Mouse (Mus musculus): ENCODE data around the gene Ralgps2. TPM values are rescaled to one million over a fixed set of nuclear protein-coding genes. Genes with fewer than 3 reads are reported as not detected.

Ralgps2 gene
- polyA plus RNA-seq, 1 experiment from 2014 or later, result 55.2 TPM

DNA sequence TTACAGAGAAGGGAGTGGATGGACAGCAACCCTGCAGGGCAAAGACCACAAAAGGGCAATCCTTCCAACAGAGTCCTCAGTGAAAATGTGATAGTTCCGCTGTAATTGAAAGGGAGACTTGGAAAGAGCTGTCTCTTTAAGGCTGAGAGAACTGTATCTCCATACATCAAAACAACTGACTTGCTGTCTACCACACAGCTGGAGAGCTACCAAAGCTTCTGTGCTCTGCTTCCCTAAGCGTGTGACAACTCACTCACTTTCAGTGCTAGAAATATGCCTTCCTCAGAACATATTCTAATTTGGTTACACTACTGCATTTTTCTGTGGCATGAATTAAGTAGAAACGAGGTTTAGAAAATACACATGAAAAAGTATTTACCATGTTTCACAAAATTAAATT is 75.2 kb downstream of the Ralgps2 start:
- no peak for DNase-seq (ENCODE audit: low spot score)
- H3K27ac ChIP-seq, result 0 out of 2 replicates have a peak overlapping the region, but pooled peaks have one; percentile 16
- 64% methylated on average over 3 of the region's 3 CpGs for WGBS
- H3K4me1 ChIP-seq, result peaks cover 21% of the 10 kb centered on the region
- no peaks in the 10 kb centered on the region for H3K9me3 ChIP-seq
- H3K27me3 ChIP-seq (ENCODE audit: insufficient read depth, poor library complexity, severe bottlenecking), result no peaks in the 10 kb centered on the region
- H3K36me3 ChIP-seq, result no peaks in the 10 kb centered on the region
- no peak overlapping the region for H3K4me3 ChIP-seq

DNA sequence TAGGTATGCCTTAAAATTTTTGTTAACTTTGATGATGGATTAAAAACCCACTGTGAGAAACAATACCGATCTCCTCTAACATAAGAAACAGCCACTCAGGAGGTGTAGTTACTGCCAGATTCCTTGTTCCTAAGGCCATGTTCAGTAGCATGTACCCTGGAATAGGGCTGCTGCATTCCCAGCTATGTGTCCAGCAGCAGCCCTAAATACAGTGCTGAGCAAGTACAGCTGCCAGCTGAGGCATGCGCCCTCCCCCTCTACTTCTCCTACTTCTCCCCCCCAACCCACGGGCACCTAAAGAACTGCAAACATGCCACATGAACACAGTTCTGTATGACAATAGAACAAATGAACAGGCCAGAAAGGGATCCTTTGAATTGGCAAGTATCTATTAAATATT is 75.7 kb downstream of the Ralgps2 start:
- Histone ChIP-seq H3K9me3 (no peaks in the 10 kb centered on the region), H3K27ac (no peak overlapping the region), H3K27me3 (ENCODE audit: insufficient read depth, poor library complexity, severe bottlenecking) (no peaks in the 10 kb centered on the region), H3K4me3 (no peak overlapping the region), H3K4me1 (peaks cover 21% of the 10 kb centered on the region), H3K36me3 (no peaks in the 10 kb centered on the region)
- DNase-seq (ENCODE audit: low spot score), result no peak
- 75% methylated on average over 3 of the region's 3 CpGs for WGBS

DNA sequence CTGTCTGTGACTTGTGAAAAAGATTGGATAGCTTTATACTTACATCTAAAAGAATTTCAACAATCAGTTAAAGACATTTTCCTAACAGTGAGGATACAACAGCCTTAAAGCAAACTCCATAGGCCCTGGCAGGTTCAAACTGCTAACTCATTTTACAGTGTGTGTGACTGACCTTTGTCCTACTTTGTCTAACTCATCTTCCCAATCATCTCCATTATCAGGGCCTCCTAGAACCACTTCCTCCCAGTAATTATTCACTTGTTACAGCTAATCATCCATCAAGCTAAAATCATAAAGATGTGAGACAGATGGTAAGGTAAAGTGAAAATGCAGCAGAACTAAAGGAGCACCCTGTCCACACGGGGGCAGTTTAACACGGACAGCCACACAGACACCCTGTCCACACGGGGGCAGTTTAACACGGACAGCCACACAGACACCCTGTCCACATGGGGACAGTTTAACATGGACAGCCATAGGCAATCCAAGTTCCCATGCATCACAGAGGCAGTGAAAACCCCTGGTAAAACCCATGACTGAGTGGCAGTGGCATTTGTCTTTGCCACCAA is 77.9 kb downstream of the Ralgps2 start:
- H3K4me1 ChIP-seq, result peaks cover 12% of the 10 kb centered on the region; the same call in 1 of the 2 replicates
- 50% methylated on average over 4 of the region's 4 CpGs for WGBS
- DNase-seq (ENCODE audit: low spot score), result no peak
- no peaks in the 10 kb centered on the region for H3K9me3 ChIP-seq
- no peak overlapping the region for H3K4me3 ChIP-seq
- H3K27ac ChIP-seq, result no peak overlapping the region
- no peaks in the 10 kb centered on the region for H3K36me3 ChIP-seq
- H3K27me3 ChIP-seq (ENCODE audit: insufficient read depth, poor library complexity, severe bottlenecking), result no peaks in the 10 kb centered on the region

DNA sequence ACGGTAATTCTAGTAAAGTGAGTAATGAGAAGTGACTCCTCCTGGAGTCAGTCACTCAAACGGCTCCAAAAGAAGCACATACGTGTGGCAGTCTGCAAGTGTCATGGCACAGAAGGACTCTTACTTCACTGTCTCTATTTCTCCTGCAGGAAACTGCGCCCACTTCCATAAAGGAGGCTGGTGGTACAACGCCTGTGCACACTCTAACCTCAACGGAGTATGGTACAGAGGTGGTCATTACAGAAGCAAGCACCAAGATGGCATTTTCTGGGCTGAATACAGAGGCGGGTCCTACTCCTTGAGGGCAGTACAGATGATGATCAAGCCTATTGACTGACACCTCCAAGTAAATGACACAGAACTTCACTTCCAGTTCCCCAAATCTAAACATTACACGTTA is 79.2 kb downstream of the Ralgps2 start:
- H3K4me1 ChIP-seq, result peaks cover 9% of the 10 kb centered on the region; the same call in 1 of the 2 replicates
- no peaks in the 10 kb centered on the region for H3K9me3 ChIP-seq
- no peak overlapping the region for H3K4me3 ChIP-seq
- DNase-seq (ENCODE audit: low spot score), result no peak
- no peak overlapping the region for H3K27ac ChIP-seq
- WGBS, result 86% methylated on average over 8 of the region's 8 CpGs
- H3K36me3 ChIP-seq, result no peaks in the 10 kb centered on the region
- no peaks in the 10 kb centered on the region for H3K27me3 ChIP-seq (ENCODE audit: insufficient read depth, poor library complexity, severe bottlenecking)

DNA sequence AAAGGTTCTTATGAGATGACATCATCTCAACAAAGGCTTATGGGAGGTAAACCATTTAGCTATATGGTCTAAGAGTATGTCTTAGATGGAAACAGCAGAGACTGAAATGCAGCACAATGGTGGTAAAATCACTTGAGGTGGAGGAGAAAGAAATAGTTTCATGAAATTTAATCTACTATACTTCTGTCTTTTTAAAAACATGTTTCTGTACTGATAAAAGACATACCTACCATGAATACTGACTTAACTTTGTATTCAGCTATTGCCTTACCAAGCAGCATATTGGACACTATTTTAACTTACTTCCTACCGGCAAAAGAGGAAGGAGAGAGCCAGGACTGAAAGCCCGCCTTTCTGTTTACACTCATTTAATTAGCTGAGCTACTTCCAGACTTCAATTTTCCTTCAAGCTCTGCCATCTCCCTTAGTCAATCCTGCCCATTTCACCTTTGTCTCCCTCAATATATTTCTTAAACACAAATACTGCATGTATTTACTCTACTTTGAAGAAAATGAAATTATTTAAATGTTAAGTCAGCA is 79.6 kb downstream of the Ralgps2 start:
- Histone ChIP-seq H3K27me3 (ENCODE audit: insufficient read depth, poor library complexity, severe bottlenecking) (no peaks in the 10 kb centered on the region), H3K27ac (no peak overlapping the region), H3K4me1 (peaks cover 9% of the 10 kb centered on the region; the same call in 1 of the 2 replicates), H3K4me3 (no peak overlapping the region), H3K36me3 (no peaks in the 10 kb centered on the region), H3K9me3 (no peaks in the 10 kb centered on the region)
- WGBS, result 84% methylated on average over 2 of the region's 2 CpGs
- DNase-seq (ENCODE audit: low spot score), result no peak

DNA sequence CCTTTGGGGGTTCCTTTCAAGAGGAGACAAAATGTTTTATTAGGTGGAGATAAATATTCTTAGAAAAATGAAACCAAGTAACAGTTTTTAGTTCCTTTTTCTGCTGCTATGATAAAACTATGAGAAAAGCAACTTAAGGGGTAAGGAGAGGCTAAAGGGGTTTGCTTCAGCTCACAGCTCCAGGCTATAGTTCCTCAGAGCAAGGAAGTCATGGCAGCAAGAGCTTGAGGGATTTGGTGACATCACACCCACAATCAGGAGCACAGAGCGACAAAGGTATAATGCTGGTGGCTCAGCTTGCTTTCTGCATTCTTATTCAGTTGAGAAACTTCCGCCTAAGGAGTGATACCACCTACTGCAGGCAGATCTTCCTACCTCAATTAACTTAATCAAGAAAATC is 80.3 kb downstream of the Ralgps2 start:
- no peaks in the 10 kb centered on the region for H3K9me3 ChIP-seq
- no peaks in the 10 kb centered on the region for H3K27me3 ChIP-seq (ENCODE audit: insufficient read depth, poor library complexity, severe bottlenecking)
- WGBS, result 93% methylated on average over 2 of the region's 2 CpGs

DNA sequence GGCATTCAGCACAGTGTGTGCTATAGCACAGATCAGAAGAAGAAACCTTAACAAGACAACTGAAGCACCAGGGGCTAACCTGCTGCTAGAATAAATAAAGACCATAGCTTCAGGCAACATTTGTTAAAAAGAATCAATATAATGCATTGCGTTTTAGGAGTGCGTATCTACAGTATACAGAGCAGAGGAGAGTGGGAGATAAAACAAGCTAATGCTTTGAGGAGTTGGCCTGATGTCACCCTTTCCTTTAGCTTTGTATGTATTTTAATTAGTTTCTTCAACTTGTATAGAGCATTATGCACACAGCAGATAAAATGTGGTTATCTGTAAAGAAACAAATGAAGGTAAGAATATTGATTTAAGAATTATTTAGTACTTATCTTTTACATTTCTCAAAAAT is 82.8 kb downstream of the Ralgps2 start:
- Histone ChIP-seq H3K9me3 (no peaks in the 10 kb centered on the region), H3K36me3 (no peaks in the 10 kb centered on the region), H3K27ac (no peak overlapping the region), H3K4me3 (no peak overlapping the region), H3K27me3 (ENCODE audit: insufficient read depth, poor library complexity, severe bottlenecking) (no peaks in the 10 kb centered on the region), H3K4me1 (peaks cover 9% of the 10 kb centered on the region)
- no peak for DNase-seq (ENCODE audit: low spot score)
- 88% methylated on average over 2 of the region's 2 CpGs for WGBS

More for the DNA sequence above, 80.3 kb downstream of the Ralgps2 start:
- Histone ChIP-seq H3K4me3 (no peak overlapping the region), H3K36me3 (no peaks in the 10 kb centered on the region), H3K27ac (no peak overlapping the region), H3K4me1 (peaks cover 6% of the 10 kb centered on the region; the same call in 1 of the 2 replicates)
- DNase-seq (ENCODE audit: low spot score), result no peak

DNA sequence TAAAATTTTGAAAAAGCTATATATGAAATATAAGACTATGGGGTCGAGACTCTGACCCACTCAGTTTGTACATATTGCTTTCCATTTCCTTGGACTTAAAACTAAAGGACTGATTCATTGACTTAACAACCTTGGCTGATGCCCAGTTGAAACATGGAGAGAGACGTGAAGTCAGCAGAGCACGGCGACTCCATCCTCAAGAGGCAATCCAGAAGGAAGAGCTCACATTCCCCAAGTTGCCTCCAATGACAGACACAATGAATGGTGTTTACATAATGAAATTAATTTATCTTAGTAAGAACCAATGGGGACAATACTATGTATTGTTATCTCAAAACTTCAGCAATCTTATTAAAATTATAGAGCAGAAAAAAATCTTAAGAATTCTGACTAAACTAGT is 84.9 kb downstream of the Ralgps2 start:
- no peak overlapping the region for H3K27ac ChIP-seq
- H3K36me3 ChIP-seq, result no peaks in the 10 kb centered on the region
- H3K9me3 ChIP-seq, result no peaks in the 10 kb centered on the region
- H3K4me3 ChIP-seq, result no peak overlapping the region
- peaks cover 9% of the 10 kb centered on the region for H3K4me1 ChIP-seq
- 94% methylated on average over 4 of the region's 4 CpGs for WGBS
- no peaks in the 10 kb centered on the region for H3K27me3 ChIP-seq (ENCODE audit: insufficient read depth, poor library complexity, severe bottlenecking)
- no peak for DNase-seq (ENCODE audit: low spot score)

DNA sequence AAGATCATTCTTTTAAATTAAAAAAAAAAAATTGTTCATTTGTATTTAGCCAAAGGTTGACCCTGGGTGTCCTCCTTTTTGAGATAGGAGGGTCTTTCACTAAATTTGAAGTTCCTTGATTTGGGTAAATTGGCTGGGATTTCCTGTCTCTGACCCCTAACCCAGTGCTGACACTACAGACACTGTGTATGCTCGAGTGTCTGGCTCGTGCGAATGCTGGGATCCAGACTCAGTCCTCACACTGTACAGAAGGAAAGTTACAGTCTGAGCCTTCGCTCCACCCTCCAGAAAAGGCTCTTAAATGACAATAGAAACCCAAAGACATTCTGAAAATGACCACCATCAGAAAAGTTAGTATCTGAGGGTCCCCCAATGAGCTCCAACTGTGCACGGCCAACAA is 86.6 kb downstream of the Ralgps2 start:
- 79% methylated on average over 5 of the region's 5 CpGs for WGBS
- peaks cover 9% of the 10 kb centered on the region for H3K4me1 ChIP-seq
- H3K27me3 ChIP-seq (ENCODE audit: insufficient read depth, poor library complexity, severe bottlenecking), result no peaks in the 10 kb centered on the region
- no peak overlapping the region for H3K4me3 ChIP-seq
- no peak for DNase-seq (ENCODE audit: low spot score)
- H3K27ac ChIP-seq, result peak overlapping the region; percentile 22; the same call in 1 of the 2 replicates
- no peaks in the 10 kb centered on the region for H3K36me3 ChIP-seq
- no peaks in the 10 kb centered on the region for H3K9me3 ChIP-seq

DNA sequence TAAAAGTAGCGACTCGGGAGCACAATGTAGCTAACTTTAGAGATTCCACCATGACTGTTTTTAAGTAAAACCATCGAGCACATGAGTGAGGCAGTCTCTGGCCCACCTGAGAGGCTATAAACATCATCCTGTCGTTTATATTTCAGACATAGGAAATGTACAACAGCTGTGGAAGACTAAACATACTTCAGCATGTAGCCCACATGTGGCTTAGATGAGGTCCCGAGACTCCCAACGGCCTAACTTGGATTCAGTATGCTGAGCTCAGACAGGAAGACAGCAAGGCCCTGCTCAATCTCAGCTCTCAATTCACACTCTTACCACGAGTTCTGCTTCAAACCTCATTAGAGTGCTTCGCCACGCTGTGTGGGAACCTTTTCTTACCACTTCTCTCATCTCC is 87.0 kb downstream of the Ralgps2 start:
- WGBS, result 72% methylated on average over 9 of the region's 9 CpGs
- peaks cover 11% of the 10 kb centered on the region for H3K4me1 ChIP-seq
- no peaks in the 10 kb centered on the region for H3K27me3 ChIP-seq (ENCODE audit: insufficient read depth, poor library complexity, severe bottlenecking)
- H3K27ac ChIP-seq, result no peak overlapping the region
- no peaks in the 10 kb centered on the region for H3K36me3 ChIP-seq
- H3K9me3 ChIP-seq, result no peaks in the 10 kb centered on the region
- H3K4me3 ChIP-seq, result no peak overlapping the region
- no peak for DNase-seq (ENCODE audit: low spot score)

DNA sequence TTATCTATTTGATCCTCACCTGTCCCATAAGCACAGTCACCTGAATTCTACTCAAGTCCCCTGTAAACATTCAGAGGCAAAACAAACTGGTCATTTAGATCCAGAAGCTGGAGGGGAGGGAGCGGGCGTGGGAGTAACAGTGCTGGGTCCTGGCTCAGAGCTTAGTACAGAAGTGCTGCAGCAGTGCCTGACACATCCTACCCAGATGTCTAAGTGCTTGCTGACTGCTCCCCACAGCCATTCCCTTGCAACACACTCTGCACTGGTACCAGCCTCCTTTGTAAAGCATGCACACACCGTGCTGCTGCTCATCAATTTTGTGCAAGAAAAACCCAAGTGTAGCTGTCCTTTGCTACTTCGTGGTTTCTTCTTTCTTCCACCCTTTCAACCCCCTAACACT is 92.3 kb downstream of the Ralgps2 start:
- Histone ChIP-seq H3K9me3 (no peaks in the 10 kb centered on the region), H3K4me3 (no peak overlapping the region), H3K36me3 (no peaks in the 10 kb centered on the region), H3K27ac (no peak overlapping the region), H3K27me3 (ENCODE audit: insufficient read depth, poor library complexity, severe bottlenecking) (no peaks in the 10 kb centered on the region), H3K4me1 (peaks cover 26% of the 10 kb centered on the region)
- DNase-seq (ENCODE audit: low spot score), result no peak
- 69% methylated on average over 4 of the region's 4 CpGs for WGBS

DNA sequence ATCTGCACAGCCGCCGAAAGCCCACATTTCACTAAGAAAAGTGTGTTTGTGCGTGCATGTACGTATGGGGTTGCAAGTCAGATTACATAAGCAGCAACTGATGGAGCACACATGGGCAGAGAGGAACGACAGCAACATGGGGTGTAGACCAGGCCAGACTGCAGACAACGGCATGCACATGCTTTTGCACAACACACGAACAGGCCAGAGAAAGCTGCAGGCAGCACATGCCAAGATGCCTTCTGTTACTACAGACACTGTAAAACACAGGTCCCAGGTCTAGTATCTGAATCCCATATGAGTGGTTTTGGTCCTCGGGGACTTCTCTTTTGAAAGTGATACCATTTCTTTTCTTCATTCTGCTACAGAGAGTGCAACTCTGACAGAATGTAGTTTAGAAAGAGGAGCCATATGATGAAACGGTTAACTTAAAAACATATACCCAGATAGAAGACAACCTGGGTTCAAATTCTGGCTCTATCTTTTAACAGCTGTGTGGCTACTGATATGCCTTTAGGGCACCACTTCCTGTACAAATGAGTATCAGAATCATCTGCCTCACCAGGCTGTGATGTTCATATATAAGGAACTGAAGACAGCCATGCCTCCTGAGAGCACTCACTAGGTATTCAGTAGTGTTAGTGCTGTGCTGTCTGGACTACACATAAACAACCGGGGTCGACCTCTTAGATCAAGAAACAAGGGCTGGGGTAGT is 97.6 kb downstream of the Ralgps2 start:
- peaks cover 44% of the 10 kb centered on the region for H3K4me1 ChIP-seq
- DNase-seq (ENCODE audit: low spot score), result no peak
- H3K27me3 ChIP-seq (ENCODE audit: insufficient read depth, poor library complexity, severe bottlenecking), result no peaks in the 10 kb centered on the region
- no peak overlapping the region for H3K4me3 ChIP-seq
- no peaks in the 10 kb centered on the region for H3K9me3 ChIP-seq
- 79% methylated on average over 11 of the region's 11 CpGs for WGBS
- H3K36me3 ChIP-seq, result no peaks in the 10 kb centered on the region
- peak overlapping the region; percentile 19; the same call in 1 of the 2 replicates for H3K27ac ChIP-seq

DNA sequence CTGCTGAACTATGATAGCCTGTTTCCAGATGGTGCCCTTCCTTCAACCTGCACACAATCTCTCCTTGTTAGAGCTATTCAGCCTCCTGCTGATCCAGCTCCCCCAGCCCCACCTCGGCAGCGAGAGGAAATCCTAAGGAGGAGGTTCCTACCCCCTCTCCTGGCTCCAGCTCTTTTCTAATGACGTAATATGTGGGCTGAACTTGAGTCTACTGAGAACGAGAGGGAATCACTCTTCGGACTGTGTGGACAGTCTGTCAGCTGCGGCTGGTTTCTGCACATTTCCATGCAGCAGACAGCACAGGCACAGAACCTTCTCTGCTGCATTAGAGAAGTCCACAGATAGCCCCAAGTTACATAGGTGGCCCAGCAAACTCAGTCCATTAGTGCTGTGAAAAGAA is 100.7 kb downstream of the Ralgps2 start:
- DNase-seq (ENCODE audit: low spot score), result peak; percentile 84
- no peaks in the 10 kb centered on the region for H3K36me3 ChIP-seq
- no peaks in the 10 kb centered on the region for H3K9me3 ChIP-seq
- WGBS, result 14% methylated on average over 6 of the region's 6 CpGs
- no peaks in the 10 kb centered on the region for H3K27me3 ChIP-seq (ENCODE audit: insufficient read depth, poor library complexity, severe bottlenecking)
- peaks cover 32% of the 10 kb centered on the region for H3K4me1 ChIP-seq
- peak overlapping the region; percentile 67 for H3K27ac ChIP-seq
- H3K4me3 ChIP-seq, result peak overlapping the region; percentile 33; the same call in 1 of the 2 replicates
